Mouse (Mus musculus) megakaryocyte progenitor cell, adult 5-6 weeks (primary cell): ENCODE measurements around the gene Tenm2. TPM values are rescaled to one million over a fixed set of nuclear protein-coding genes. Genes with fewer than 3 reads are reported as not detected.

Source experiments
- ATAC-seq: replicated peaks from 2 replicates; pipeline ENCODE4 v1.8.0; 2016; ENCODE audit warnings: mild to moderate bottlenecking, moderate TSS enrichment, inconsistent platforms; ENCODE audit not compliant: poor library complexity
- total RNA-seq, 2 experiments: library from RNA; stranded (forward) in 1 of 2; stranded (reverse) in 1 of 2; fragments of 157-497, 149-512 nt in 1 of 2; fragments of 200-1000 nt in 1 of 2; gene quantifications; 2 replicates each; pipeline versions ENCODE4 v1.2.3 to v1.2.4; 2015 to 2017

The Tenm2 gene
- total RNA-seq, 2 experiments from 2014 or later = not detected

DNA sequence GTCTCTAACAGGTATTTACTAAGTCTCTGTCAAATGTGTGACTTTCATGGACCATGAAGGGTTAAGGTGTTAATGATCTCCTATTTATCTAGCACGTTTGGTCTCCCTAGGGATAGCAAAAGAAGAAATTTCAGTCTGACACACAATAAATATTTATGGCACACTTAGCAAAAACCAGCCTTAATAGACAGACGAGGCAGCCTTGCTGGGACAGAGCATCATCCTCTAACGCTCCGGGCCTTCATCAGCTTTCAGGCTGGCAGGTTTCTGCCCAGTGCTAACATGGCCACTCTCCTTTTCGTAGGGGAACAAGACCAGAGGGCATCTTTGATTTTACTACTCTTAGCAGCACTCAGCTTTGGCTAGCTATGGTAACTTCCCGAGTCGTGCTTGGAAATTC lies 537.5 kb downstream of the Tenm2 start:
- ATAC-seq = no peak

DNA sequence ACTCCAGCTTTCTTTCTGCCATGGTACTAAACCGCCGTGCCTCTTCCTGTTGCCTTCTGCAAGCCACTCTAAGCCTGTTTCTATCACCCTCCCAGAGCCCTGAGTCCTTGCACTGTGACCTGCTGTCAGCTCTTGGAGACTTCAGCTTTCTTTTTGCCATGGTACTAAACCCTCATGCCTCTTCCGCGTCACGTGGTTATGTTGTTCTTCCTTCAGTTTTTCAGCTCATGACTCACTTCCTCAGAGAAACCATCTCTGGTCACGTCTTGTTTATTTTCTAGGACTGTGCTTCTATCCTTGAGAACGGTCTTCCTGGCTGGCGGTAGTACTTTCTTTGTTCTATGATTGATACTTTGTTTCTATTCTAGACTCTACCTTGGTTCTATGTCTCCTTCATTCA lies 537.9 kb downstream of the Tenm2 start:
- ATAC-seq = no peak

DNA sequence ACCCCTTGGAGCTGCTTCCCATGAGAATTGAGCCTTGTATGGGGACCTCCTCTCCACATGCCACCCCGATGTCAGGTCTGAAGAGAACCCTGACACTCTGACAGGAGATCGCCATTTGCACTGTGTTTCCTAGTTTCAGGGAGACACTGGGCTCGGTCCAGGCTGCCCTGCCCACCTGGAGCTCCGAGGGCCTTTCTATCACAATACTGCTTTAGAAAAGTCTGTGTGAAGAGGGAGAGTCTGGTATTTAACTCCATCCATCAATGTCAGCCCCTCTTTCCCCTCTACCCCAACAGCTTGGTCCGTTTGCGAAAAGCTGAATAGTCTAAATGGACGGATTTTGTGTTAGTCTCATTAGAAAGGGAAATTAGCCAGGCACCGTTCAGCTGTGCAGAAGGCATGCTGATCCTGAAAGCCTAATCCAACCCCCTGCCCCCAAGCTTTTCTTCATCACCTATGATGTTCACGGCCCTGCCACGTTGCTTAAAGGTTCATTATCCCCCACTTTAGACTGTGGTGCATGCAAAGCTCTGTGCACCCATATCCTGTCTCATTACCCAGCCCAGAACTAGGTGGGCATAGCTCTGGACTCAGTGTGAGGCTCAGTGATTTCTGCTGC lies 538.6 kb downstream of the Tenm2 start:
- ATAC-seq = no peak

DNA sequence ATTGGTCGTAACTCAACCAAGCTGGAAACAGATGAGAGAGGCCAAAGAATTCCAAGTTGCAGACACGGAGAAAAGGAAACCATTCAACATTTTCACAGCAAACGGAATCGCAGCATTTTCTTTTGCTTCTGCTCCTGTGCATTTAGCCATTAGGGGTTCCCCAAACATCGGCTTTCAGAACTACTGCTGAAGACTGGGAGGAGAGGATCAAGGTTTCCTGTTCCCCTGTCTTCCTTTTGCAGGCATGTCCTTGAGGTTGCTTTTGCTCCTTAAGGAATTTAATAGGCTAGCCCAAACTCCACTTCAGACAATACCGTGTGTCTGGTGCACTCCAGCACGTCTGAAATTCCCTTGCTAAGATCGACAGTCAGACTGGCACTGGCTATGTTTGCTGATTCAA lies 541.0 kb downstream of the Tenm2 start:
- ATAC-seq = no peak

DNA sequence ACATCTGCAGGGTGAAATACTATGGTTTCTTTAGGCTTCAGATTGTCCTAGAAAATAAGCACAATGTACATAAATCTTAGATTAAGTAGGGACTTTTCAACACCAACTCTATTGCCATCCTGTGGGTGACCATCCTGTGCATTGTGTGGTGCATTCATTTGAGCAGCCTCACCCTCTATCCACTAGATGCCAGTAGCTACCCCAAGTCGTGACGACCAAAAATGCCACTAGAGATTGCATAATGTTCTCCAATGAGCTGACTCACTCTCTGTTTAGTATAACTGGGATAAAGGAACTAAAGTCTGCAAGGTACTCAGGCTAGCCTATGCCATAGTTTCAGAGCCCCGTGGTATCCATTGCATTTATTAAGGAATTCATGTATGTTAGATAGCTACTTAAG lies 543.1 kb downstream of the Tenm2 start:
- no peak for ATAC-seq

DNA sequence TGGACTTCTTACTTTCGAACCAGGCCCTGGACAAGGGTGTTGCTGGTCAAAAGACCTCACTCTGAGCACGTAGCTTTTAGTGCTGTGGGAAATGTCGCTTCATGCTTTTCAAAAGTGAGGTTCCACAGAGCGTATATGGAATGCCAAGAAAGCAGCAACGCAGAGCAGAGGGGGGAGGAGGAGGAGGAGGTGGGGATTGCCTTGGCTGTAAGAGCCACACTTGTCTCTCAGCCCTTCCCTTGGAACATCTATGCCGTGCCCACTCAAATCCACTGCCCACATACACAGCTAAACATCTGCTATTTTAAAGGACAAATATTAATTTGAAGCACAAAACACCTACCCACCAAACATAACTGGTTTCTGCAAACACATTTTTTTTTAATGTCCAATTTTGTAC lies 544.9 kb downstream of the Tenm2 start:
- ATAC-seq = no peak

DNA sequence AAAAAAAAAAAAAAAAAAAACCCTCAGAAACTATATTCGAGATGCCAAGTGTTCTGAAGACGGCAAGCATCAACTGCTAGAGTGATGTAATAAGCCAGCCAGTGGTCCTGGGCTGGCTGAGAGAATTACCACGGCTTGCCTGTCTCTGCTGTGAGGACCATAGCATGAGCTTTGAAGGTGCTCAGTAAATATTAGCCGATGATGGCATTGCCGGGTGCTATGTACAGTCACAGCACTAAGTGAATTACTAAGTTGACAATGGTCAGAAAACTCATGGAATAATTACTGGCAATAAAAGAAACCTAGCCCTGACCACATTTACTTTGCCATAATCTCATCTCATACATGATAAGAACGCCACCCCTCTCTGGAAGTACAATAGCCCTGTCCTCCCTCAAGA lies 549.5 kb downstream of the Tenm2 start:
- no peak for ATAC-seq

DNA sequence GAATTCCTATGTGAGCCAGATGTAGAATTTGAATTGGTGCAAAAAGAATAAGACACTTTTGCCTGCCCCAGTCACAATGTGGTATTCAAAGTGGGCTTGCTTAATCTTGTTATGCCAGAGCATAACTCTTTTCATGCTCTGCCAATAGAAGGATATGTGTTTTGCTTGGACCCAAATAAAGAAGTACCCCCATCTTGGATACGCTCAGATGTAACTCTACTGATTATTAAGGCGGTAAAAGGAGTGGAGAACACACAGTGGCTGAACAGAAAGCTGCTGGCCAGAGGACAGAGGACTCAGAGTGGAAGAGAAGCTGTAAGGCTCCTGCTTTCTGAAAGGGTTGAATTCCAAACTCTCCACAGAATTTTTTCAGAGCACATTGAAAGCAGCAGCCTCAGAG lies 556.4 kb downstream of the Tenm2 start:
- ATAC-seq = no peak

DNA sequence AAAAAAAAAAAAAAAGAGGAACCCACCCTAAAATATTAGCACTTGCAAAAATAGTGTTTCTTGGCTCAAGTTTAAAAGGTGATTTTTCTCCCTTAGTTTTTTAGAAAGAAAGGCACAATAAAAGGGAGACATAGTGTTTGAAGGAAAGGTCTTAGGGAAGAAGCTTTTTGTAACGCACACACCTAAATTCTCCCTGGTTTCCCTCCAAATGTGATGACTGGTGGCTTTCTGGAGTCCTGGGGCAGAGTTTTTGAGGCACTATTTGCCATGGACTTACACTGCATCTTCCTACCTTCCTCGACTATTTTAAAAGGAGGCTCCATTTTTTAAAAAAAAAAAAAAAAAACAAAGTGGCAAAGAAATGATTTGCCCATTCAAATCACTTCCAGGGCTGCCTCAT lies 557.2 kb downstream of the Tenm2 start:
- no peak for ATAC-seq

DNA sequence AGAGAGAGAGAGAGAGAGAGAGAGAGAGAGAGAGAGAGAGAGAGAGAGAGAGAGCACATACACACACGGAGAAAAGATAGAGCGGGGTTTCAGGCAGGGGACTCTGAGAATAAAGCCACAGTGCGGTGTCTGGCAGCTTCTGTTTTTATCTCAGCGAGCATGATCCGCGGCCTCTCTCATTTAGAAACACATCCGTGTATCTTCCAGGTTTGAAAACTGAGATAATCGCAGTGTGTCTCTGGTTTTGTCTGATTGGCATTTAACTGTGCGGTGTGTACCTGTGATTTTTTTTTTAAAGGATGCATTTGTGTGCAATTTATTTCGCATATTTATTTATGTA lies 557.7 kb downstream of the Tenm2 start:
- no peak for ATAC-seq

DNA sequence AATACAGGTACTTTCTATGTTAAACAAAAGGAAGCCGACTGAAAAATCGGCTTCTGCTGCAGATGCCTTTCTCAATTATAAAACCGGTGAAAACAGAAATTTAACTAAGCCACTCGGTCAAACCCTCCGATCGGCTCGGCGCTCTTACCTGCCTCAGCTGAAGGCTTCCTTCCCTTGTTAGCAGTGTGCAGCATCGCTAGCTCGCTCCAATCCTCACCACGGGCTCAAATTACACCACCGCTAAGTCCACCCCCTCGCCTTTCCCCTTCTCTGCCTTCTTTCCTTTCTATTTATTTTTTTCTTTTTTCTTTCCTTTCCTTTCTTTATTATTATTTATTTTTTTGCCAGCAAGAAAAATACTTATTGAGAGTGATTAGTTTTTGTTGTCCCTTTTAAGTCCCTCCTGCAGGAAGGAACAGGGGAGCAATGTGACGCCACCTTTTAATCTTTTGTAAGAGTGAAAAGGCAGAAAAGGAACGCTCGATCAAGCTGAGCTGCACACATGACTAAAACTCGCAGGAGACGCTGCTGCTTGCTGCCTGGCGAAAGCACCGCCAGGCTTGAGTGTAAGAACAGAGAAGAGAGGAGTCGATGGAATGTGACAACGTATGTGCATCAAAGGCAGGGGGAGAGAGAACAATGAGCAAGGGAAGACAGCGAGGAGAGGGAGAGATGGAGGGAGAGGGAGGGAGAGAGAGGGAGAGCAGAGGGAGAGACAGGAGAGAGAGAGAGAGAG lies 558.3 kb downstream of the Tenm2 start:
- ATAC-seq = no peak

DNA sequence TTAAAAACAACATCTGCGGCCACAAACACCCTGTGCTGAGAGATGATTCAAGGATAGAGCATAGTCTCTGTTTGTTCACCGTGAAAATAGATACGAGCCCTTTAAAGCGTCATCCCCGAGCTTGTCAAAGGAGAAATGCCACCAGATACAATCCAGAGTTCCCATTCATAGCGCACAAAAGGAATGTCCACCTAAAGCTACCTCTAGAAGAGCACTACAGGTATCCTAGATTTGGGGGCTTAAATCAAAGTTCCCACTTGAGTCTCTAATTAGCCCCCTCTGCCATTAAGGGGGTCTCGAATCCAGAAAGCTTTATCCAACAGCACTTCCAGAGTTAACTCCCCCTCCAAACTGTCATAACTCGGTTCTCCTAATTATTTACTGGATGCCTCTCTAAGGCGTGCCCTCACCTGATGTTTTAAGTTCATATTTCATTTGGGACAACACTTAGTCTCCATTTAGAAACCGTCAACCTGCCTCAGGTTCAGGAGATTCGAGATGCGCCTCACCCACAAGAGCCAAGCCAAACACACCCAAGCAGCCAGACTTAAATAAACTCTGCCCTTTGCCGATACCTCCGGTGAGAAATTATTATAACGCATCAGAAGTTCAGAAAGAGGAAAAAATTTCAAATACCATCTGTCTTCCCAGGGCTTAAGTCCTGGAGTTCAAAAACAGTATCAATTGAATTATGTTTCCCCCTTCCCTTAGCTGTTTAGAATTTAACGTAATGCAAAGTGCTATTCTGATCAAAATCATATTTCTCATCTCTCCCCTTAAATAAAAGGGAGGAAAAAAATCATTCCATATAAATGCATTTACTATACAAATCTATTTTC lies 559.1 kb downstream of the Tenm2 start:
- ATAC-seq = no peak

DNA sequence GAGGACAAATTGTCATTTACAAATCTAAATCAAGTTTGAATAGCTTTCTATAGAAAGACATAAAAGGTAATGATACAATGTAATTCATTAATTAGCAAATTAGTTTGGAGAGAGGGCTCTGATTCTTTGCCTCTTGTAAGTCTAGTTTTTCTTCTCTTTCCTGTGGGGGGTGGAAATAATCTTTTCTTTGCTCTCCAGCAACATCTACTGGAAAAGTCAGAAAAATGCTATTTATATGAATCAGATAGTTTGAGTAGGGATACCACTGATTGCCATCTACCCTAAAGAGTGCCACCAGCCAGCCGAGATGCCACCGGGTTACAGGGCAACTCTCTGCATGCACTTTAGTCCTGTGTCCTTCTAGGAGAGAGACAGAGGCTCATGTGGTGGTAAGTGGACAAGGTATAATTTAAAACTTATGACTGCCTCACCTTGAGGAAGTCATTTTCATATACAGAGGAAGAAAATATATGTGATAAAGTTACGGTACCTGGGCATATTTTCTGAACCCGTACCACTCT lies 560.8 kb downstream of the Tenm2 start:
- no peak for ATAC-seq

DNA sequence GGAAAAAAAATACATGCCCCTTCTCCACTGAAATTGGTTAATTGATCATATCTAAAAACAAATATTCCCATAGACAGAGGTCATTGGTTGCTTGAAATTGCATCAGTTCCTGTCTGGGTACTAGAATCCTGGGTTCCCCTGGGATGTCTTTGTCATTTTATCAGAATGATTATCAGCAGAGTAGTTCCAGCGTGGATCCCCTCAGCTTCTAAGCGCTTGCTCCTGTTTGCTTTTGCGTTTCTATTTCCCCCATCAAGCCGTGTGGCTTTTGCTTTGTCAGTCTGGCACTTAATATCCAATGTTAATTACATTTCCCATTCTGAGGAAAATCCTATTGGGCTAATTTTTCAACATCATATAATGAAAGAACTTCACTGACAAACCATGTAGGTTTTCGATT lies 561.6 kb downstream of the Tenm2 start:
- no peak for ATAC-seq

DNA sequence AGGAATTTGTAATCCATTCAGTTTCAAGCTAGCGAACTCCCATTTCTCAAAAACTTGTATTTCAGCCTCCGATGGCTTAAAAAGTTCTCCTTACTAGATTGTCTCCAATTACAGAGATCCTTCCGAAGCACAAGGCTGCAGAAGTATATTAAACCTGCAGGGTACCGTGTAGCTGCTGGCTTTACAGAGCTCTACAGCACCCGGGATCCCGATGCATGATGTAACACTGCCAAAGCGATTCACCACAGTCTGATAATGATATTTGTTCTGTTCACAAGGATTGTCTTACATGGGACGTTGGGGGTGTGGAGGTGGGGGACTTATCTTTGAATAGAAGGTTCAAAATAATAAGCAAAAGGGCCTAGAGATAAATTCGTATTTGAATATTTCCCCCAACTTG lies 564.6 kb downstream of the Tenm2 start:
- no peak for ATAC-seq

DNA sequence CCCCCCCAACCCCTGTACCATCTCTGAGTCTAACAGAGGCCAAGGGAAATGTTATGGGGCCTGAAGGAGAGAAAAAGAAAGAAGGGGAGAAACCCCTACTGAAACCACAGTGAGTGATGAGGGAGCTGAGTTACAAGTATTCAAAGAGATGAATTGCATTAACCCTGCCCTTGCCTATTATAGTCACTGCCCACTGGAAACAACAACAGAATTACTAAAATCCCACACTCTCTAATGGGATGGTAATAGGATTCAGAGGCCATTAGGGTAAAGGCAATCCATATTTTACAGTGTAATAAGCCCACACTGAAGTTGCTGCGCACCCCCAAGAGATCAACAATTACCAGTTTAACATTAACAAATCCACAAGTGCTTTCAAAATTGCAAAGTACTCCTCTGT lies 571.7 kb downstream of the Tenm2 start:
- no peak for ATAC-seq

DNA sequence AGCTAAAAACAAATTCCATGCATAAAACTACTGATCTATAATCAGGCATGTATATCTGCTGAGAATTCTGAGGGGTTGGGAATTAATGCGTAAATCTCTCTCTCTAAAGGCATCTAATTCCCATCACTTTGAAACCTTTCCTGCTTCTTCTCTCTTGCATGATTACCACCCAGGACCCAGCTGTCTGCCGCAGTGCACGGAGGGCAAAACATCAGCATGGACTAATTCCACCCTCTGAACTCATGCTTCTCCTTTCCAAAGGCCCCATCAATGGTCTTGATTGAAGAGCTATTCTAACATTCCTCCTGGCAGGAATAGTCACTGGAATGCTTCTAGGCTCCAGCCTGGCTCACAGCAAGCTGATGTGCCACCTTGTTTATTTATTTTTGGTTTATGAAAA lies 572.2 kb downstream of the Tenm2 start:
- ATAC-seq = no peak

DNA sequence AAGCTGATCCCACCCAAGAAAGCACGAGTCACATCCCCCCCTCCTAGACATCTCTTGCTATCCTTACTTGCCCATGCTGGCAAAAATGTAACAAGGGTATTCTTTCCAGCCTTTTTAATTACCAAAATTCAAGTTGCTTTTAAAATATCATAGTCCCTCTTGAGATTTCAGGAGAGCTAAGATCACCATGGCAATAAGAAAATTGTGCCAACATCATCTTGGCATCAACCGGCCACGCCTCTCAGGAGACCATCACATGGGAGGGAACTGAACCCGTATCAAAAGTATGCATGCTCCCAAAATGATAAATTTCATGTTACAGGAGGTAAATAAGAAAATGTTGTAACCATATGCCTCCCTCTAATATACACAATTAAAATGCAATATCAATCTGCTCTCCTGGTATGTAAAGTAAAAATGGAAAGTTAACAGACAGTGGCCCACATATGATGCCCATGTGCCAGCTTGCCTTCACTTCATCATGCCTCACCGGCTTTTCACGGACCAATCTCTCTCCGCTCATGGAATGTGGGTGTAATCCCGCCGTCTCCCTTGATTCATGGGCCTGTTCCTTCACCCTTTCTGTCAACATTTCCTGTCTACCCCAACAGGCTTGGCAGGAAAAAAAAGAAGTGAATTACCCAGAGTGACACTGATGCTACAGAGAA lies 582.0 kb downstream of the Tenm2 start:
- ATAC-seq = no peak

DNA sequence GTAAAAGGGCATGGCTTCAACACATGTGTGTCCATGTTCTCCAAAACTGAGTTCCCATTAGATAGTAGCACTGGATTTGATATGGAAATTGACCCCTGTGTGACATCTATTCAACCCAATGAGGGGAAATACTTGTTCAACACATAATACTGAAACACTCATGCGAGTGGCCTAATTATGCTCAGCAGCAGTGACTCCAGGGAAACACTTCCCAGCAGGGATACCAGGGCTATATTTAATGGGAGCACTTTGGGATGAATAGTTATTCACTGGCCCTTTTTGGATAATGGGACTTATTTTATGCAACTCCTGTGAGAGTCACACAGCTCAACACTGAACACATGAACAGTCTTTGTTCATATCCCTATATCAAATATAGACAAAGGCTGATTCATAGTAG lies 588.6 kb downstream of the Tenm2 start:
- ATAC-seq = no peak

DNA sequence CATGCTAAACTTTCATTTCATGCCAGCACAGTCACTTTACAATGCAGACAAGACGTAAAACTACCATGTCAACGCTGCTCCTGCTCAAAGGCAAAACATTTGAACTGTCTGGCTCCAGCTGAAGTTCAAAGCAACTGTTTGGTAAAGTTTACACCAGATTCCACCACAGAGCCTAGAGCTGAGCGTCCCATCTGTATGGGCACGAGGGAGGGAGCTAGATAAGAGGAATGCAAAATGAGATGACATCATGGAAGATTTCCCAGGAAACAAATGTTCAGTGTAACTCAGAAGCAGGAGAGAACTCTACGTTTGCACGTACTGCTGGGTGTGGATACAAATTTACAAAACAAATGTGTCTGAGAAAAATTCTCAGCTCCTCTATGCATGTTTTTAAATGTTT lies 600.7 kb downstream of the Tenm2 start:
- no peak for ATAC-seq

DNA sequence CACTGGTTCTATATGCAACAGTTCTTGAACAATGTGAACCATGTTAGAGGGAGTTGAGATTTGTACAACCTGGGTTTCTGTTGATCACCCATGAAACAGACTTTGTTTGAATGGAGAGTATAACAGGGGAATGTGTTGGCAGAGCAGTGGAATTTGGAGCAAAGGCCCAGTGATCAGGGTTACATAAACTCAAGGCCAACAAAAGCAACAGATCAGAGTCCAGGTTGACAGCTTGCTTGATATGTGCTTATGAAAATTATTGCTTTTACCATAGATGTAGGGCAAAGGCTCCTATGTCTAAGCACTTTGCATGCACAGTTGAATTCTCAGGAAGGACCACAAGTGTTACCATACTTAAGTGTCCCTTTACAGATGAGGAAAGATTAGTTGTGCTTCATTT lies 603.6 kb downstream of the Tenm2 start:
- ATAC-seq = no peak
